Mouse (Mus musculus): ENCODE measurements at regions not wholly inside any gene's neighbourhood (a gene's known extent, or its start where the extent isn't known, plus 50 kb on each side); places are given as distances from the start of the nearest gene placed in this dataset.

DNA sequence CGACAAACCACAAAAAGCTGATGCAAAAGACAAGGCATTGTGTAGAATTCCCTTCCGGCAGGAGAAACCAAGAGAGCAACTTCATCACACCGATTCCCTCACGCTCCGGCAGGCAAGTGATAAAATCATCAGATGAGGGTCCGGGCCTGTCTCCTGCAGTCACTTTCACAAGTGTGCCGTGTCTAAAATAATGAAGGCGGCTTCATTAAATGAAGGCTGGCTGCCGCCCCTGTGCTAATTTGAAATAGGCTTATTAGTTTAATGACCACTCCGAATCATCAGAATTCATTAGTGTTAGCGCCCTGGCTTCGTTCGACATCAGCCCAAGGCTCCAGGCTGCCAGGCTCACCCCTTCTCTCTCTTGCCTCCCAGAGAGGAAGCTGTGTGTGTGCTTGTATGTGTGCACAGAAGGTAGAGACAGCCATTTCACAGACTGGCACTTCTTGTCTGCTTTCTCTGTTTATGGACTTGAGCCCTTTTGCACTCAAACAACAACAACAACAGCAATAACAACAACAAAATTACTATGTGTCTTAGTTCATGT lies 508.3 kb upstream of the Tbx3 start:
- no peak for DNase-seq (ENCODE audit: low spot score in 2 of 2)
- H3K27ac ChIP-seq: no peak overlapping the region
- no peak overlapping the region for H3K4me3 ChIP-seq
- TF ChIP-seq CTCF (conservative IDR thresholded peaks at IDR 0.05): no peak

DNA sequence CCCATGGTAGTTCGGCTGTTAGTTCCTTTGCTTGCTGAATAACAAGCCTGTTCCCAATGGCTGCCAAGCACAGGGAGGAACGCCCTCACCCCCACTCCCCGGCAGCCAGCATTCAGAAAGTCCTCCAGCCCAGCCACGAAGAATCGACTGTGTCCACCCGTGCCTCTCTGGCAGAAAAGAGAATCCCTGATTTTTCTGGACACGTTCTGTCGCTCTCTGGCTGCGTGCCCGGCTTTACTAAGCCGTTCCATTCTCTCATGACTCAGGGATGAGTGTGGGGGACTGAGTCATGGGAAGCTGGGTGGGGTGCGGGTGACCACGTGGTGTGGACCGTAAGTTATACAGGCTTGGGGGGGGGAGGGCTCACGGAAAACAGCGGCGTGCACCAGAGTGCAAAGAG lies 502.8 kb upstream of the Tbx3 start:
- no peak overlapping the region for H3K27ac ChIP-seq
- TF ChIP-seq CTCF (conservative IDR thresholded peaks at IDR 0.05): no peak
- DNase-seq (ENCODE audit: low spot score in 2 of 2): peak; percentile 75 to 77
- peak overlapping the region; percentile 10; the same call in 1 of the 2 replicates for H3K4me3 ChIP-seq

DNA sequence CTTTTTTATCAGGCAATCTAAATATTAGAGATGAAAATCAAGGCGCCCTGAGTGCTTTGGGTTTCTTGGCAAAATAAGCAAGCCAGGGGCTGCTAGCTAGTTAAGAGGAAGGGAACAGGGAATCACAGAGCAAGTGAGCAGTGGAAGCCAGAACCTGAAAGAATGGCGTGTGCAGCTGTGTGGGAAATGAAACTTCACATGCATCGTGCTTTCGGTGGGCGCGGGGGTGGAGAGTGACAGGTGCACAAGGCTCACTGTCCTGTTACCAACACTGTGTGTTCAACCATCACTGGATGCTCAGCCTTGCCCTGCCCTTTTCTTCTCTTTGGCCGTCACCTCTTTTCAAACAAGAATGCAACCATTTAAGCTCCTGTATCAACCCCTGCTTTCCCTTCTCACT lies 501.2 kb upstream of the Tbx3 start:
- H3K4me3 ChIP-seq: no peak overlapping the region
- no peak for TF ChIP-seq CTCF (conservative IDR thresholded peaks at IDR 0.05)
- H3K27ac ChIP-seq: no peak overlapping the region
- no peak for DNase-seq (ENCODE audit: low spot score in 2 of 2)

DNA sequence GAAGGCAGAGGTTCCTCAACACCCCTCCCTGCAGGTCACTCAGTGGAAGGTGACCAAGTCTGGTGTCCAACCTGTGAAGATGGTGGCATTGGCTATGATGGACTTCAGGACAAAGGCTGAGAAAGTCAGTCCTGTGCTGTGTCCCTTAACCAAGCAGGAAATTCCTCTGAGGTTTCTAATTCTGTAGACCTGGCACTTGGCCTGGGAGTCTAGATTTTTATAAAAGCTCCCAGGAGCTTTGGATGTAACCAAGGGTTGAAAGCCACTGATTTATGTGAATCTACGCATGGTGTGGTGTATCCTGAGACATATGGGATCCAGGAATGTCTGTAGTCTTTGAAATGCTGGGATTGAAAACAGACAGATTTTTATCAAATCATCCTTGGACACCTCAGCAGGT lies 498.8 kb upstream of the Tbx3 start:
- H3K27ac ChIP-seq: no peak overlapping the region
- no peak for TF ChIP-seq CTCF (conservative IDR thresholded peaks at IDR 0.05)
- H3K4me3 ChIP-seq: no peak overlapping the region
- no peak for DNase-seq (ENCODE audit: low spot score in 2 of 2)

DNA sequence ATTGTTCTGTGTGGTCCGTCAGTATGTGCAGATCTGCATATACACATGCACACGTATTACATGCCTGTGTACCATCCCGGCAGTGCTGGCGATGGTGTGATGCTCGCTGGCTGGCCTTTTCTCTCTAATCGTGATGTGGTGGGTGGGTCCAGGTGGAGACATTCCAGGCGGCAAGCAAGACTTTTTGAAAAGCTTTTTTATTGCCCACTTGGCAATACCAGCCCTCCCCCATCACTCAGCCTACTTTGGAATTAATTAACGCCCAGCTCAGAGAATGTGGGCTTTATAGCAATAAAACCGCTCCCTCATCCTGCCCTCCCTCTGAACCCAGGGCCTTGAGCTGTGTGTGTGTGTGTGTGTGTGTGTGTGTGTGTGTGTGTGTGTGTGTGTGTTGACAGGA lies 491.7 kb upstream of the Tbx3 start:
- no peak for TF ChIP-seq CTCF (conservative IDR thresholded peaks at IDR 0.05)
- Histone ChIP-seq H3K27ac (no peak overlapping the region), H3K4me3 (no peak overlapping the region)
- no peak for DNase-seq (ENCODE audit: low spot score in 2 of 2)

DNA sequence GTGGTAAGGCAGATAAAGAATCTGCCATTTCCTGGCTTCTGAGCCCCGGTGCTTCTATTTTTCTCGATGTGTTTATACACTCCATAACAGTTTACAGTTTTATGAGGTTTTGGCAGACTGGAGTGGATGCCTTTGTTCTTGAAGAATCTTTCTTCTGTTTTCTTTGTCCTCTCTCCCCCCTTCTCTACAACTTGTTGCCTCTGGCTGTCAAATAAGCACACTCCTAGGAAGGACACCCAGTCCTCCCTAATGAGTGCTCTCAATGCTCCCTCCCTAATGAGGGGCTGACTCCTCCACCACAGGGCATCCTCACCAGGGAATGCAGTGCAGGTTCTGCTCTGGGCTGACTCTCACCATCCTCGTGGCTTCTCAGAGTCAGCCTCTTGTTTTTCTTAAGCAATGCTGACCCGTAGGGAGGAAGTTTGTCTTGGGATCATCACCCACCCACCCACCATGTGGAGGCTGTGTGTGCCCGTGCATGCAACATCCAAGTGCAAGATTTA lies 486.9 kb upstream of the Tbx3 start:
- Histone ChIP-seq H3K4me3 (no peak overlapping the region), H3K27ac (no peak overlapping the region)
- DNase-seq (ENCODE audit: low spot score in 2 of 2): no peak
- TF ChIP-seq CTCF (conservative IDR thresholded peaks at IDR 0.05): no peak

DNA sequence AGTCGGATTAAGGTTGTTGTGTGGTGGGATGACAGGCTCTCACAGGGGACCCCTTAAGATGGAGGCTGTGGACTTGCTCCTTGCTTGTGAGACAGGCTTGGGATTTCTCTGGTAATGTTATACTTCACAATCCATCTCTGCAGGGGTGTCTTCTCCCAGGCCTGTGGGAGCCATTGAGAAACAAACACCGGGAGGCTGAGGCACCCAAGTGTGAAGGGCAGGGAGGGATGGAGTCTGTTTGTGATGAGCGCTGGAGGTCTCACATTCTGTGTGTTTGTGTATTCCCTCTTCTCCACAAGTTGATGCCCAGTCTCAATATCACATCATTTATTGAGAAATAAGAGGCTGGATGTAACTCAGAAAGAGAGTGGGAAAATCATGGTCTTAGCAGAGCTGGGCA lies 483.9 kb upstream of the Tbx3 start:
- TF ChIP-seq CTCF (conservative IDR thresholded peaks at IDR 0.05): no peak
- Histone ChIP-seq H3K27ac (no peak overlapping the region), H3K4me3 (no peak overlapping the region)
- no peak for DNase-seq (ENCODE audit: low spot score in 2 of 2)

DNA sequence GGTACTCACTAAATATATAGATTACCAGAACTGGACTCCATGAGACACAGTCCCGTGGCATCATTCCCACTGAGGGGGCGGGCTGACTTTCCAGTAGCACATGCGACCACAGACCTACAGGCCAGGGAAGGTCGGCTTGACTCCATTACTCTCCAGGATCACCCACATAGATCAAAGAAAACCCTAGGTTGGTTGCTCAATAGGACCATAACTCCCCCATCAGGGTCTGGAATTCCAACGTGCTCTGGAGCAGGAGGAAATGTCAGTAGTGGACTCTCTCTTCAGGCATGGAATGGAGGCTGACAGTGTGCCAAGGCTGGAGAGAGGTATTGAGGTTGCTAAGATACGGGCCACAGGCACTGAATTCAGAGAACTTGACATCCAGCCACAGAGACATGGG lies 482.0 kb upstream of the Tbx3 start:
- H3K4me3 ChIP-seq: no peak overlapping the region
- H3K27ac ChIP-seq: no peak overlapping the region
- DNase-seq (ENCODE audit: low spot score in 2 of 2): no peak
- TF ChIP-seq CTCF (conservative IDR thresholded peaks at IDR 0.05): no peak

DNA sequence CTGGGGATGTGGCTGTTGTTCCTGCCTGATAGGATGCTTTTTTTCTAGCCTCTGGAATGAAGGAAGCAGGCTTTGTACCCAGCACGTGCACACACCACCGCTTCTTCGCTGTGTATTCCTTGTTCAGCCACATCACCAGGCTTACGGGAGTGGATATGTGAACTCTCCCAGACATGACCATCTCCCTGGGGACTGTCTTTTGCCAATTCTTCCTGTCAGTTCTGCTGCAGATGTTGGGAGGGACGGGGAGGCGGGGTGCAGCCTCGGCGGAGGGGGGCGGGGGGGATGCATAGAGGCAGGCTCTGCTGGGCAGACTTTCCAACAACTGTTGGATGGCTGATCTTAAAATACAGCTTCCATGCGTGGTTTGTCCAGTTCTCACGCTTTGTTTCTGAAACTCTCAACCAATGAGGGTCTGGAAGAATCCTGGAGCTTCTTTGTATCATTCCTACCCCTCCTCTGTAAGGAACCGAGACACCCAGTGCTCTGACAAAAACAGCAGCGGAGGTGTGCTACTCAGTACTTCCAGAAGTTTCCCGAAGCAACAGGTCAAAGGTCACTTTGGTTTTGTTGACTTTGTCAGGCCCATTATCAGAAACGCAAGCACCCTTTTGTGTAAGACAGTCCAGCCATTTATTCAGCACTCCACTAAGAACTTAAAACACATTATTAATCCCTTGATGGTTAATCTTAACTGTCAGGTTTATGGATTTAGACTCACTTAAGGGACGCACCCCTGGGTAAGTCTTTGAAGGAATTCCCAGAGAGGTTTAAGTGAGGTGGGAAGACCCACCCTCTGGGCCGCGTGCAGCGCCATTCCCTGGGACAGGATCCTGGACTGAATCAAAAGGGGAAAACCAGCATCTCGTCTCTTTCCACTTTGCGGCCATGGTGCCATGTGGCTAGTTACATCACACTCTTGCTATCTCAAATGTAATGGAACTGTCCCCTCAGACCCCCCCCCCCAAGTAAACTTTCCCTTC lies 476.5 kb upstream of the Tbx3 start:
- H3K4me3 ChIP-seq: no peak overlapping the region
- no peak overlapping the region for H3K27ac ChIP-seq
- DNase-seq (ENCODE audit: low spot score in 2 of 2): no peak
- TF ChIP-seq CTCF (conservative IDR thresholded peaks at IDR 0.05): no peak

DNA sequence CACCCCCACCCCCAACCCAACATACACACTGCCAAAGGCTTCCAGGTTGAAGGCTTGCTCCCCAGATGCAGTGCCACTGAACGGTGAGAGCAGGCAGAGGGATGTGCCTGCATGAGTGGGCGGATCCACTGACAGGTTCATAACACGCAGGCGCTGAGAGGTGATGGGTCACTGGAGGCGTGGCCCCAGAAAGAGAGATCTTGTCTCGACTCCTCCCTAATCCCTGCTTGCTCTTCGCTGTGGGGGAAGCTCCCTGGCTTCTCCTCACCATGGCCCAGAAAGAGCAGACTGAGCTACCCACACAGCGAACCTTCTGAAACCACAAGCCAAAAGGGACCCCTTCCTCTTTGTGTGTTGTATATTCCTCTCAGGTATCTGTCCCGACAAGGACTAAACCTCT lies 470.6 kb upstream of the Tbx3 start:
- Histone ChIP-seq H3K27ac (no peak overlapping the region), H3K4me3 (no peak overlapping the region)
- no peak for TF ChIP-seq CTCF (conservative IDR thresholded peaks at IDR 0.05)
- DNase-seq (ENCODE audit: low spot score in 2 of 2): no peak

DNA sequence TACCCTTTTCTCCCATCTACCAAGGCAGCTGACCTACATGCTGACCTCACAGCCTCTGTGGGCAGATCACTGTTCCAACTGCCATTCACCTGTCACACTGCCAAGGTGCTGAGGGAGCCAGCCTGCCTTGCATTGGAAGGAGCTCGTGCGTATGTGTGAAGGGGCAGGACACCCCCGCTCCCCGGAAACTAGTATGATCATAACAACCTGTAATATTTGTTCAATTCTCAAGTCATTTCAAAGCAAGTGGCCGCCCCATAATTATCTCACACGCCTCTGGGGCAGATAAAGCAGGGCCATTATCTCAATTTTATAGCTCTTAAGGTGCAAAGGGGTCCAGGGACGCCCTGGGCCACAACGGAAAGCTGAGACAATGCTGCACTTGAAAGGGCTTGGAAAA lies 469.2 kb upstream of the Tbx3 start:
- no peak for DNase-seq (ENCODE audit: low spot score in 2 of 2)
- no peak for TF ChIP-seq CTCF (conservative IDR thresholded peaks at IDR 0.05)

DNA sequence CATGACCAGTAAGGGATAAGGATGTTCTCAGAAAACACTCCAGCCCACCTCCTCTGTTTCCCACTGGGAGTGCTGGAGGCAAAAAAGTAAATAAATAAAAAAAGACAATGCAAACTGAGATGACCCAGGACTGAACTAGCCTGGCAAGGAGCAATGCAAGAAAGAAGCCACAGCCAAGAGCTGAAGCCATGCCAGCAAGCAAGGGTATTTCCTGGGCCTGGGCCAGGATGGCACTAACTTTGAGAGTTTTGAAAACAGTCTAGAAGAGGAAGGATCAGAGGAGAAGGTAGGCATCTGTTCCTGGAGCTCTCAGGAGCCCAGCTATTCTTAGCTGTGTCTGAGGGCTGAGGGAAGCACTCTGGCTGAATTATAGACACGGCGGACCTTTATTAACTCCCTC lies 465.7 kb upstream of the Tbx3 start:
- Histone ChIP-seq H3K4me3 (no peak overlapping the region), H3K27ac (no peak overlapping the region)
- no peak for TF ChIP-seq CTCF (conservative IDR thresholded peaks at IDR 0.05)
- DNase-seq (ENCODE audit: low spot score in 2 of 2): no peak

More for the DNA sequence above, 469.2 kb upstream of the Tbx3 start:
- H3K4me3 ChIP-seq: no peak overlapping the region
- H3K27ac ChIP-seq: no peak overlapping the region

DNA sequence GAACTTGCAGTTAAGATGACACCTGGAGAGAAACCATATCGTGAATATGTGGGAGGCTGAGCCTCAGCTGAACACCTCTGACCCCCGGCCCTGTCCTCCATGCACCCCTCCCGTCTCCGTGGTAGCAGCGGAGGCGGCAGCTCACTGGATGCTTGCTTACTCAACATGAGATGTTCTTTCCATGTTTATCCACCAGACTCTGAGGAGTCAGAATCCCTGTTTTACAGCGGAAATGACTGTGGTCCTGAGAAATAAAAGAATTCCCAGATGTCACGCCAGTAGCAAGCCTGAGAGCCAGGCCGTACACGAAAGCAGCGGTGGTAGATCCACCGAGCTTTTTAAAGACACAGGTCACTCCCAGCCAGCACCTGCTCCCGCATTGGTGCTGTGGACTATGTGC lies 462.4 kb upstream of the Tbx3 start:
- TF ChIP-seq CTCF (conservative IDR thresholded peaks at IDR 0.05): no peak
- Histone ChIP-seq H3K4me3 (no peak overlapping the region), H3K27ac (no peak overlapping the region)
- no peak for DNase-seq (ENCODE audit: low spot score in 2 of 2)

DNA sequence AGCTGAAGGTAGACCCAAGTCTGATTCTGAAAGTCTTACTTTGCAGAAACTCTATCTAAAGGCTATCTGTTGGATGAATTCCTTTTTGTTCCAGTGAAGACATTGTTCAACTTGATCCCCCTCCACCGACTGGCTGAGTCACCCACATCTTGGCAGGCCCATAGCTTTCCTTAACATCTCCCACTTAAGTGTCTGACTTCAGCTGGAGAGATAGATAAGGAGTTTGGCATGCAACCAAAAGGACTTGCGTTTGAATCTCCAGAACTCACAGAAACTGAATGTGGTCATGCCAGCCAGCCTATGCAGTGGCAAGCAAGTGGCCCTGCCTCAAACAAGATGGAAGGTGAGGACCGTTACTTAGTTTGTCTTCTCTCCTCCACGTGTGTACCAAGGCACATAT lies 457.3 kb upstream of the Tbx3 start:
- peak in 1 of 2 experiments; percentile 20 for DNase-seq (ENCODE audit: low spot score in 2 of 2)
- Histone ChIP-seq H3K27ac (no peak overlapping the region), H3K4me3 (no peak overlapping the region)
- no peak for TF ChIP-seq CTCF (conservative IDR thresholded peaks at IDR 0.05)

All from layer of hippocampus, adult 2 months (tissue).